Mouse (Mus musculus): ENCODE data around the gene Nox1.

GRCm38 (mm10) chrX:134245946-134246345 is 24.2 kb upstream of the Nox1 start:
- TF ChIP-seq CTCF (IDR thresholded peaks at IDR 0.05) (no peak), EP300 (IDR thresholded peaks at IDR 0.05) (no peak)

All from lung, postnatal 0 days (tissue).